Mouse (Mus musculus): ENCODE measurements at regions not wholly inside any gene's neighbourhood (a gene's known extent, or its start where the extent isn't known, plus 50 kb on each side); places are given as distances from the start of the nearest gene placed in this dataset.

DNA sequence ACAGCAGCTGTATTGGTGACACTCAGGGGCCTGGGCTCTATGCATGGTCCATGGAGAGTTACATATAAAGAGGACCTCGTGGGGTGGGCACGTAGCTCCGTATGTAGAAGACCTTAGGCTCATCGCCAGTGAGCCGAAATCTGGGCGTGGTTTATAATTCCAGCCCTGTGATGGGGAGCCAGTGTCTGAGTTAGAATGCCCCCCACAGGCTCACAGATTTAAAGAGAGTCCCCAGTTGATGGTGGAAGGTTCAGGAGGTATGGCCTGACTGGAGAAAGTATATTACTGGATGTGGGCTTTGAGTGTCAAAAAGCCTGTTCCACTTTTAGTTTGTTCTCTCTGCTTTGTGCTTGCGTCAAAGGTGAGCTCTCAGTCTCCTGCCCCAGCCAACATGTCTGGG lies 54.8 kb downstream of the 1700122O11Rik start:
- no peak for DNase-seq (ENCODE audit: low spot score in 2 of 2)

- no peak for DNase-seq (ENCODE audit: low spot score in 2 of 2)
Measured at GRCm38 (mm10) chr17:47981556-47982027, 56.5 kb downstream of the 1700122O11Rik start.

- no peak for DNase-seq (ENCODE audit: low spot score in 2 of 2)
Measured at GRCm38 (mm10) chr17:47979266-47979665, 54.8 kb upstream of the Foxp4 start.

- no peak for DNase-seq (ENCODE audit: low spot score in 2 of 2)
Measured at GRCm38 (mm10) chr17:47978404-47979030, 54.1 kb upstream of the Foxp4 start.

DNA sequence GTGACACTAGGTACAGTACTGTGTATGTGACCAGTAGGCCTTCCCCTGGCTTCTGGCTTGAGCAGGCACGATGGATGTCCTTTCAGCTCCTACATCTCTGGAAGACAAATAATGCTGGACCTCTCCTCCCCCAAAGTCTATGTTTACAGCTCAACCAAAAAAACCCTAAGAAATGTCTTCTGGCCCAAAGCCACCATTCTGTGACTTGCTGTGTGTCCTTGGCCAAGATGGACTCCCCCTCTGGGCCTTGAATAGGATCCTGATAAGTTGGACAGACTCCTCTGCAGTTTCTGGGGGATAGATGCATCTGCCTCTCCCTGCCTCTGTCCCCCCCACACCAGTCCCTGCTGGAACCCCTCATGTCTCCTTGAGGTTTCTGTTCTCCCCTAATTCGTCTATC lies 53.6 kb upstream of the Foxp4 start:
- DNase-seq (ENCODE audit: low spot score in 2 of 2) = no peak

DNA sequence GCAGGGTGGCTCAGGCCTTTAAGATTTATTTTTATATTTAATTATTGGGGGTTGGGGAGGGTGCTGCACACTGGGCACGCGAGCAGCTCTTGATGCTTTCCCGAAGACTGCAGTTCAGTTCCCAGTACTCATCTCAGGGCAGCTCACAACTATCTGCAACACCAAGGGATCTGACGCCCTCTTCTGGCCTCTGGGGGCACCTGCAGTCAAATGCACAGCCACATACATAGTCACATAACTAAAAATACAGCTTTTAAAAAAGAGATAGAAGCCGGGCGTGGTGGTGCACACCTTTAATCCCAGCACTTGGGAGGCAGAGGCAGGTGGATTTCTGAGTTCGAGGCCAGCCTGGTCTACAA lies 52.5 kb upstream of the Foxp4 start:
- DNase-seq (ENCODE audit: low spot score in 2 of 2) = no peak

DNA sequence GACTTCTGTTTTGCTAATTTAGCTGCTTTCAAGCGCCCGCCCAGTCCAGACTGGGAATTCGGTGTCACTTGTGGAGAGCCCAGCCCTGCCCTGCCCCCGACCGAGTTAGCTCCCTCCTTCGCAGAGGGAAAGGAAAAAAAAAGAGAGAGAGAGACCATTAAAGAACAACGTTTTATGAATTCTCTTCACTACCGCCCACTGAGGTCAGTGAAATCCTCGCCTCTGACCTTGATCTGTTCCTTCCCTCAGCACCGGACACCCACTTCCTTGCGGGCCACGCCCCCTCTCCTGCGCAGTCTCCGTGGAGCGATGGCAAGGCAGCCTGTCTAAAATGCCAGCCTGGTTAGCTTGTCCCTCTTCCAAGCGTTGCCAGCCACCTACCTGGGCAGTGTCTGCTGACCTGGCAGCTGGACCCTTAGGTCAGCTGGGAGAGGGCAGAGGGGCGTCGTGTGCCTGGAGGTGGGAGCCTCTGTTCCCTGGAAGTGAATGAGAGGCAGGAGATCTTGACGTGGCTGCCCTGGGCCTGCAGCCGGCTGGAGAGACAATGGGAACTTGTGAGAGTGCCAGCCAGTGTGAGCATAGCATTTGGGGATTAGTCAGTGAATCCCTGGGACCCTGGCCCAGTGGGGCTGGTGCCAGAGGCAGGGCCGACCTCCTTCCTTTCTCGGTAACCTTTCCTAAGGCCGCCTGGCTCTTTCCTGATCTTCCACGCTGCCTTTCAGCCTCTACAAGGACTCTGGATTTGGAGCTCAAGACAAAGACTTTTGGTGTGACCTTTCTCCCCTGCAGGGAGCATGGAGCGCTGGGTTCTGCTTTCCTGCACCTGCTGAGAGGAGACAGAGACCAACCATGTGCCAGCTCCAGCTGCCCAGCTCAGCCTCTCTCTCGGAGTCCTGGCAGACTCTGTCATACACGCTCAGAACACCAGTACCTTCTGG lies 51.9 kb upstream of the Foxp4 start:
- DNase-seq (ENCODE audit: low spot score in 2 of 2) = peak in 1 of 2 experiments; percentile 6

DNA sequence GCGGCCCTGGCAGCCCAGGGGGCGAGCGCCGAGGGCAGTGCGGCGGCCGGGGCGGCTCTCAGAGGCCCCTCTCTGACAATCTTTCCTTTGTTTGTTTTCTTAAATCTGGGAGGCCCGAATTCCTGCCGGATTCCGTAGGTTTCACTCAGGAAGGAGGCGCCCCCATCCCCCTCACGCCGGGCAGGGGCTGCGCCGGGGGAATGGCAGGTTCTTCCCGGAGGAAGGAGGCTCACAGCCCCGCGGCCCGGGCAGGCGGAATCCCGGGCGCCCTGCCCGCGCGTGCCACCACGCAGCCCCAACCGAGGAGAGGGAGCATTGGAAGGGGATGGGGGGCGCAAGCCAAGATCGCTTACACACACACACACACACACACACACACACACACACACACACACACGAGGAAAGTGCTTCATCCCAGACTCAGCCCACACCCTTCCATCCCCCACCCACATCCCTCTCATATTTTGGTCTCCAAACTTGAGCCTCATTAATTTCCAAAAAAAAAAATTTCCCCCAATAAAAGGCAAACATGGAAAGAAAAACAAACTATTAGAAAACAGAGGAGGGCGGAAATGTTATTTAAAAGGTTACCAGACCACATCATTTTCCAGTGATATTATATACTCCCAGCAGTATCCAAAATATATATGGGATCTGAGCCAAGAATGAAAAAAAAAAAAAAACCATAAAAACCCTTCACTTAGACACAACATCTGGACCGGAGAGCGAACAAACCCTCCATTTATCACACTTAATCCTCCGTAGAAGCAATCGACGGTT lies 51.0 kb upstream of the Foxp4 start:
- no peak for DNase-seq (ENCODE audit: low spot score in 2 of 2)

- DNase-seq (ENCODE audit: low spot score in 2 of 2) = no peak
Measured at GRCm38 (mm10) chr17:47974503-47974902, 50.1 kb upstream of the Foxp4 start.
